Mouse (Mus musculus) kidney, postnatal 4 days (tissue): Measurements from ENCODE around the gene Washc2.
A peak's percentile ranks its signal among the peaks of the same experiment; 100 is the strongest.

Experiments used
- DNase-seq, 2 experiments: peaks; one replicate each; pipeline ENCODE4 v3.0.0; 2021; ENCODE audit warnings: mixed read lengths in 2 of 2

The Washc2 gene

GRCm38 (mm10) chr6:116264018-116264651 lies 56.3 kb downstream of the Washc2 start, which contains the start of gene Zfand4:
Gene Zfand4, plus strand, starts transcription at chr6:116264222.
- peak; percentile 96 to 97 for DNase-seq

- DNase-seq, result no peak
Measured at GRCm38 (mm10) chr6:116264836-116265235, 57.0 kb downstream of the Washc2 start.

- no peak for DNase-seq
Measured at GRCm38 (mm10) chr6:116265603-116266002, 57.8 kb downstream of the Washc2 start.

GRCm38 (mm10) chr6:116266273-116267109 lies 58.7 kb downstream of the Washc2 start:
- peak; percentile 20 to 37 for DNase-seq

GRCm38 (mm10) chr6:116267110-116267423 lies 59.2 kb downstream of the Washc2 start:
- no peak for DNase-seq

- DNase-seq, result no peak
Measured at GRCm38 (mm10) chr6:116275695-116276094, 67.9 kb downstream of the Washc2 start.

GRCm38 (mm10) chr6:116278679-116279317 lies 71.0 kb downstream of the Washc2 start:
- no peak for DNase-seq

- no peak for DNase-seq
Measured at GRCm38 (mm10) chr6:116281014-116281413, 73.2 kb downstream of the Washc2 start.

- peak; percentile 16 to 35 for DNase-seq
Measured at GRCm38 (mm10) chr6:116282546-116282945, 74.7 kb downstream of the Washc2 start.

GRCm38 (mm10) chr6:116283280-116283679 lies 75.4 kb downstream of the Washc2 start:
- DNase-seq, result no peak

- no peak for DNase-seq
Measured at GRCm38 (mm10) chr6:116286321-116286720, 78.5 kb downstream of the Washc2 start.

GRCm38 (mm10) chr6:116286870-116287575 lies 79.2 kb downstream of the Washc2 start:
- DNase-seq, result peak in 1 of 2 experiments; percentile 36

GRCm38 (mm10) chr6:116311411-116311810 lies 103.6 kb downstream of the Washc2 start:
- no peak for DNase-seq
